Mouse (Mus musculus): ENCODE measurements around the gene Rfpl4.

DNA sequence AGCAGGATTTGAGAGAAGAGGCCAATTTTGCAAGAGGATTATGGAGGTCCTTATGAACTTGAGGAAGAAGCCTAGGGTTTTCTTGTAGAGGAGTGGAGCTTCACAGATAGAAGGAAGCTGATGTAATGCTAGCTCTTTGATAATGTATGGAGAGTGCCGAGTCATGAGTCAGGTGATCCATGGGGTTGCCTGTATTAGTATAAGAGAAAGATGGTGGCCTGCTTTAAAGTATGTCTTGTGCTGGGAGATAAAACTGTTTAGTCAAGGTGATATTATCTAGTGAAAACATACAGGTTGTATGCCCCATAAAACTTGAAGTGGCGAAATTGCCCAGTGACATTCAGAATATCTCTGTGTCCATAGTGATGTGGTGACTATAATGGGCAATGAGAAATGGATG lies 39.8 kb downstream of the Rfpl4 start:
- no peak for TF ChIP-seq CEBPB (IDR thresholded peaks at IDR 0.05; ENCODE audit: insufficient read depth, poor library complexity, severe bottlenecking)
- no peak for TF ChIP-seq POLR2A (IDR thresholded peaks at IDR 0.05; ENCODE audit: insufficient read length, low read depth)
- TF ChIP-seq E2F4 (IDR thresholded peaks at IDR 0.05; ENCODE audit: insufficient read depth): no peak
- TF ChIP-seq TCF12 (IDR thresholded peaks at IDR 0.05; ENCODE audit: insufficient read depth, poor library complexity, severe bottlenecking): no peak
- TF ChIP-seq MAX (IDR thresholded peaks at IDR 0.05; ENCODE audit: low read depth): no peak
- no peak for TF ChIP-seq POLR2AphosphoS2 (IDR thresholded peaks at IDR 0.05; ENCODE audit: insufficient read length, low read depth)
- no peak for TF ChIP-seq MYOD1 (IDR thresholded peaks at IDR 0.05; ENCODE audit: control insufficient read depth in 1 of 3, insufficient read length in 2 of 3, low read depth in 2 of 3)
- TF ChIP-seq MYOG (IDR thresholded peaks at IDR 0.05; ENCODE audit: control insufficient read depth in 1 of 3, insufficient read depth in 1 of 3, insufficient read length in 2 of 3, low read depth in 2 of 3): no peak

Data from myocyte (in vitro differentiated cells).